Mouse (Mus musculus) neural tube, embryonic 12.5 days (tissue): ENCODE results near the gene Vmn2r62. TPM values are rescaled to one million over a fixed set of nuclear protein-coding genes. Genes with fewer than 3 reads are reported as not detected.
"Not testable (repeated sequence)": the region's sequence is repeated elsewhere in the genome, so short reads cannot be mapped to it uniquely, and the experiment has no call there.

Experiments used
- ATAC-seq: fragments of 200-750 bp; cut with Nextera tagmentation; 2 replicates; pipeline ENCODE4 v1.8.0; 2017; ENCODE audit warnings: low read depth, mild to moderate bottlenecking, moderate TSS enrichment, moderate library complexity; ENCODE audit not compliant: low FRiP score
- H3K27ac ChIP-seq: fragments of 300-500 bp; sonication (generic); 2 replicates; pipeline ENCODE4 v1.5.1; 2016
- H3K27me3 ChIP-seq: fragments of 300-500 bp; sonication (generic); replicated peaks from 2 replicates; pipeline ENCODE4 v1.6.1; 2016; ENCODE audit warnings: mild to moderate bottlenecking
- H3K36me3 ChIP-seq: fragments of 300-500 bp; sonication (generic); 2 replicates; pipeline ENCODE4 v1.6.1; 2016; ENCODE audit warnings: mild to moderate bottlenecking
- H3K4me1 ChIP-seq: fragments of 300-500 bp; sonication (generic); 2 replicates; pipeline ENCODE4 v1.6.1; 2016
- H3K4me2 ChIP-seq: fragments of 300-500 bp; sonication (generic); replicated peaks from 2 replicates; pipeline ENCODE4 v1.6.1; 2016; ENCODE audit warnings: mild to moderate bottlenecking
- H3K4me3 ChIP-seq: fragments of 300-500 bp; sonication (generic); 2 replicates; pipeline ENCODE4 v1.5.1; 2016
- H3K9ac ChIP-seq: fragments of 300-500 bp; sonication (generic); 2 replicates; pipeline ENCODE4 v1.6.1; 2016; ENCODE audit warnings: mild to moderate bottlenecking
- H3K9me3 ChIP-seq: fragments of 300-500 bp; sonication (generic); 2 replicates; pipeline ENCODE4 v1.6.1; 2016; ENCODE audit warnings: mild to moderate bottlenecking
- WGBS: fragments of 180-500 bp; shearing (Covaris S2); methylation state at CpG from one replicate; pipeline ENCODE4 v1.1.7; 2016; 5-methylcytosine and 5-hydroxymethylcytosine counted together
- polyA plus RNA-seq: library from polyadenylated mRNA; unstranded; fragments of >200 nt; fragmentation: Nextera tagmentation; extraction: Ambion mirVana; gene quantifications from 2 replicates; pipeline ENCODE4 v1.2.1, GENCODE M21; 2016

The Vmn2r62 gene
- not detected in 2 replicates for polyA plus RNA-seq

- H3K4me1 ChIP-seq, H3K9ac ChIP-seq, H3K36me3 ChIP-seq, H3K9me3 ChIP-seq, H3K27me3 ChIP-seq, ATAC-seq, H3K4me3 ChIP-seq, H3K27ac ChIP-seq, H3K4me2 ChIP-seq: not testable (repeated sequence)
- no CpG with 5 or more reads among the region's 1 CpGs for WGBS
Measured at GRCm38 (mm10) chr7:42793425-42793824, at the start of gene Vmn2r62. Gene Vmn2r62 (minus strand): TSS chr7:42793525.

- H3K4me1 ChIP-seq, ATAC-seq, H3K36me3 ChIP-seq, H3K4me3 ChIP-seq, H3K9ac ChIP-seq, H3K27me3 ChIP-seq, H3K27ac ChIP-seq, H3K4me2 ChIP-seq: not testable (repeated sequence)
- 0 out of 2 replicates have a peak, but pooled peaks cover 16% of the 10 kb centered on the region for H3K9me3 ChIP-seq
Measured at GRCm38 (mm10) chr7:42838366-42838765, 45.0 kb upstream of the Vmn2r62 start.

- ATAC-seq = no peak
- no peak overlapping the region for H3K27ac ChIP-seq
- H3K4me2 ChIP-seq = no peak overlapping the region
- H3K9ac ChIP-seq = no peak overlapping the region
- H3K4me1 ChIP-seq = no peaks in the 10 kb centered on the region
- no peak overlapping the region for H3K4me3 ChIP-seq
- WGBS = 75% methylated on average over 3 of the region's 3 CpGs
- no peaks in the 10 kb centered on the region for H3K36me3 ChIP-seq
- peaks cover 18% of the 10 kb centered on the region for H3K9me3 ChIP-seq
- H3K27me3 ChIP-seq = no peaks in the 10 kb centered on the region
Measured at GRCm38 (mm10) chr7:42832221-42832620, 38.9 kb upstream of the Vmn2r62 start.

GRCm38 (mm10) chr7:42749836-42750235 lies 43.5 kb downstream of the Vmn2r62 start:
- ATAC-seq = no peak
- 51% methylated on average over 20 of the region's 20 CpGs for WGBS
- Histone ChIP-seq H3K4me1 (no peaks in the 10 kb centered on the region), H3K27ac (no peak overlapping the region), H3K36me3 (no peaks in the 10 kb centered on the region), H3K27me3 (no peaks in the 10 kb centered on the region), H3K4me2 (no peak overlapping the region), H3K9me3 (peaks cover 6% of the 10 kb centered on the region; the same call in 1 of the 2 replicates), H3K9ac (no peak overlapping the region), H3K4me3 (no peak overlapping the region)

- H3K4me1 ChIP-seq = no peaks in the 10 kb centered on the region
- ATAC-seq = no peak
- peaks cover 5% of the 10 kb centered on the region; the same call in 1 of the 2 replicates for H3K9me3 ChIP-seq
- H3K4me2 ChIP-seq = no peak overlapping the region
- no peaks in the 10 kb centered on the region for H3K27me3 ChIP-seq
- no peak overlapping the region for H3K4me3 ChIP-seq
- 88% methylated on average over 10 of the region's 10 CpGs for WGBS
- no peaks in the 10 kb centered on the region for H3K36me3 ChIP-seq
- no peak overlapping the region for H3K9ac ChIP-seq
- H3K27ac ChIP-seq = no peak overlapping the region
Measured at GRCm38 (mm10) chr7:42738536-42739210, 54.7 kb downstream of the Vmn2r62 start.

- not testable (repeated sequence) for H3K4me1 ChIP-seq, H3K27me3 ChIP-seq, H3K9ac ChIP-seq, H3K27ac ChIP-seq, H3K4me2 ChIP-seq, ATAC-seq, H3K9me3 ChIP-seq, H3K4me3 ChIP-seq, H3K36me3 ChIP-seq
- WGBS = 86% methylated on average over 4 of the region's 4 CpGs
Measured at GRCm38 (mm10) chr7:42726917-42727316, 66.4 kb downstream of the Vmn2r62 start, which contains the start of gene Gm17067. Gene Gm17067 (minus strand): TSS chr7:42727017.

Other genes with a start within 250 kb of the Vmn2r62 start
- not detected in 2 replicates for gene Gm21028, start 214.9 kb downstream of the Vmn2r62 start, polyA plus RNA-seq
- 1.1 and 1.9 TPM in 2 replicates for gene Zfp977, start 201.0 kb downstream of the Vmn2r62 start, polyA plus RNA-seq
- gene Zfp976, start 150.9 kb downstream of the Vmn2r62 start, polyA plus RNA-seq = 2.9 and 3.0 TPM in 2 replicates
- 6.7 and 8.6 TPM in 2 replicates for gene Zfp975, start 100.8 kb downstream of the Vmn2r62 start, polyA plus RNA-seq
- gene Gm17067, start 66.5 kb downstream of the Vmn2r62 start, polyA plus RNA-seq = not detected in 2 replicates
- gene Gm2381, start 73.7 kb upstream of the Vmn2r62 start, polyA plus RNA-seq = not detected in 2 replicates
- not detected in 2 replicates for gene Vmn2r63, start 140.3 kb upstream of the Vmn2r62 start, polyA plus RNA-seq
- gene Gm9268, start 225.2 kb upstream of the Vmn2r62 start, polyA plus RNA-seq = not detected in 2 replicates